Mouse (Mus musculus): ENCODE measurements around the gene Tmem240.
"Not testable (repeated sequence)": the region's sequence is repeated elsewhere in the genome, so short reads cannot be mapped to it uniquely, and the experiment has no call there.

Gene Tmem240

GRCm38 (mm10) chr4:155770626-155771025, 36.0 kb downstream of the Tmem240 start:
- no peak for DNase-seq (ENCODE audit: low spot score)

- DNase-seq (ENCODE audit: low spot score): no peak
Observed at GRCm38 (mm10) chr4:155771706-155772105, 37.1 kb downstream of the Tmem240 start.

GRCm38 (mm10) chr4:155772786-155773185, 38.2 kb downstream of the Tmem240 start:
- no peak for DNase-seq (ENCODE audit: low spot score)

GRCm38 (mm10) chr4:155773335-155774078, 38.9 kb downstream of the Tmem240 start:
- DNase-seq (ENCODE audit: low spot score): no peak

GRCm38 (mm10) chr4:155774280-155774754, 39.7 kb downstream of the Tmem240 start, which contains the start of gene Vwa1:
Gene Vwa1 (minus strand): TSS chr4:155774698.
- DNase-seq (ENCODE audit: low spot score): peak; percentile 92

- peak; percentile 36 for DNase-seq (ENCODE audit: low spot score)
Observed at GRCm38 (mm10) chr4:155774971-155775740, 40.6 kb downstream of the Tmem240 start.

- no peak for DNase-seq (ENCODE audit: low spot score)
Observed at GRCm38 (mm10) chr4:155775855-155776254, 41.3 kb downstream of the Tmem240 start.

GRCm38 (mm10) chr4:155776704-155777335, 42.2 kb downstream of the Tmem240 start:
- no peak for DNase-seq (ENCODE audit: low spot score)

GRCm38 (mm10) chr4:155777816-155778215, 43.2 kb downstream of the Tmem240 start:
- no peak for DNase-seq (ENCODE audit: low spot score)

- DNase-seq (ENCODE audit: low spot score): no peak
Observed at GRCm38 (mm10) chr4:155779498-155779897, 44.9 kb downstream of the Tmem240 start.

GRCm38 (mm10) chr4:155780895-155781294, 46.3 kb downstream of the Tmem240 start:
- no peak for DNase-seq (ENCODE audit: low spot score)

GRCm38 (mm10) chr4:155783486-155784080, 49.0 kb downstream of the Tmem240 start:
- DNase-seq (ENCODE audit: low spot score): no peak

GRCm38 (mm10) chr4:155784081-155784701, 49.6 kb downstream of the Tmem240 start:
- DNase-seq (ENCODE audit: low spot score): peak; percentile 73

- DNase-seq (ENCODE audit: low spot score): no peak
Observed at GRCm38 (mm10) chr4:155785246-155785645, 50.6 kb downstream of the Tmem240 start.

GRCm38 (mm10) chr4:155785819-155786218, 51.2 kb downstream of the Tmem240 start, which contains the start of gene Tmem88b:
Gene Tmem88b (minus strand): TSS chr4:155785874.
- no peak for DNase-seq (ENCODE audit: low spot score)

- DNase-seq (ENCODE audit: low spot score): no peak
Observed at GRCm38 (mm10) chr4:155788300-155788699, 53.7 kb downstream of the Tmem240 start.

- not testable (repeated sequence) for DNase-seq (ENCODE audit: low spot score)
Observed at GRCm38 (mm10) chr4:155788833-155789232, 54.2 kb downstream of the Tmem240 start.

- DNase-seq (ENCODE audit: low spot score): no peak
Observed at GRCm38 (mm10) chr4:155790021-155790489, 55.5 kb downstream of the Tmem240 start, which contains the start of gene Ankrd65. Gene Ankrd65 (plus strand): TSS chr4:155790439.
